Mouse (Mus musculus) right cerebral cortex, postnatal 14 days (tissue): ENCODE measurements around the gene Iqsec3.
A peak's percentile ranks its signal among the peaks of the same experiment; 100 is the strongest.

ENCODE experiments used
- DNase-seq: peaks from one replicate; pipeline ENCODE4 v3.0.0; 2022

Iqsec3 gene

DNA sequence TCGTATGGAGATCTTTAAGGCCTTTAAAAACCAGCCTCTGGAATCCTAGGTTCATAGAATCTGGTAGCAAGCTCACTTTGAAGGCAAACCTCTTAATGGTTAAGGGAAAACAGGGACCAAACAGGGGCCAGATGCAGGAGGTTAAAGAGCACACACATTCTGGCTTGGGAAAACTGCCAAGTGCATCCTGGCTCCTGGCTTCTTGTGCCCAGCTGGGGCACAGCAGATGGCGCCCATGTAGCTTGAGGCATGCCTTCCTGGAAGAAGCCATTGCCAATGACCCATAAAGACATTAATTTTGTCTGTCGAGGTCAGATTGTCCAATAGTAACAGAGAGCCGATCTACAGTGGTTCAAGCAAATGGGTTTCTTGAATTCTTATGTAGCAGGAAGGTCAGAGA lies 109.5 kb downstream of the Iqsec3 start:
- no peak for DNase-seq

DNA sequence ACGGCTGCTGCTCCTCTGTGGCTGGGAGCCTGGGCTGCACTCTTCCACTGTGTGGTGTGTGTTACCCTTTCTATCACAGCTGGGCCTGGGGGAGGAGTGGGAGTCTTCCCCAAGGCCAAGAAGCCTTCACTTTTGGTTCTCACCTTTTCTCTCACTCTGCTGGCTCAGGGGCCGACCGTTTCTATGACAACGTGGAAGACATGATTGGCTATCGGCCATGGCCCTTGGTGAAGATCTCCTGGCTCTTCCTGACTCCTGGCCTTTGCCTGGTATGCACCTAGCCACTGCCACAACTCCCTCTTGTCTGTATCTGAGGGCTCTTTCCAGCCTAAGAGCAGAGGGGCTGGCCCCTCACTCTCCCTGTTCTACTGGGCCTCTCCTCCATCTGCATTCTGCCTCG lies 110.4 kb downstream of the Iqsec3 start:
- DNase-seq = no peak

DNA sequence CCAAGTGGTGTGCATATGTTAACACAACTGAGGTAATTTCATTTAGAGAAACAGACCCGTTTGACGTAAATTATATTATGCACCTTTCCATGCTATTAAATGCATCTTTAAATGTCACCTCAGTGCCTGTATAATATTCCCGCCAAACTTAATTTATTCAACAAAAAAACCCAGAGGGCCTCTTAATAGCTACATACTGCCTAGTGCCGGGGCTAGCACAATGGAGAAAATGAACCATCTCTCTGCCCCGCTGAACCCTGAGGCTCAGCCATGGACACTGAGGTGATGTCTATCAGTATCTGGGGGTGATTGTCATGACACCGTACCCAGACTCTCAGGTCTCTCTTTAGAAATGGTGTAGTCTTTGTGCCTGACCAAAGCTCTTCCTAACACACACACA lies 116.2 kb downstream of the Iqsec3 start:
- DNase-seq = no peak

DNA sequence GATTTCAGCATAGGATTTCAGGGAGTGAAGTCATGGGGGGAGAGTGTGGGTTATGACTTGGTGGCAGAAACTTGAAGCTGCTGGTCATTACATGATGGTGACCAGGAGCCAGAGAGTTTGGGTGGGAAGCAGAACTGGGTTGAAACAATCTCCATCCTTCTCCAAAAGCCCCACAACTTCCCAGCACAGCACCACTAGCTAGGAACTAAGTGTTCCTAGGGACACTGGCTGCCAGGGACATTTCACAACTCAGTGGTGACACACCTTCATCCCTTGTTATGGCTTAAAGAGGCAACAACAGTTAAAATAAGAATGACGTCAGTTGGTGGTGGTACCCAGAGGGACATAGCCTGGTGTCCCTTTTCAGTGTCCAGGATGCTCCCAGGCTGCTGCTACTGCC lies 117.4 kb downstream of the Iqsec3 start:
- no peak for DNase-seq

DNA sequence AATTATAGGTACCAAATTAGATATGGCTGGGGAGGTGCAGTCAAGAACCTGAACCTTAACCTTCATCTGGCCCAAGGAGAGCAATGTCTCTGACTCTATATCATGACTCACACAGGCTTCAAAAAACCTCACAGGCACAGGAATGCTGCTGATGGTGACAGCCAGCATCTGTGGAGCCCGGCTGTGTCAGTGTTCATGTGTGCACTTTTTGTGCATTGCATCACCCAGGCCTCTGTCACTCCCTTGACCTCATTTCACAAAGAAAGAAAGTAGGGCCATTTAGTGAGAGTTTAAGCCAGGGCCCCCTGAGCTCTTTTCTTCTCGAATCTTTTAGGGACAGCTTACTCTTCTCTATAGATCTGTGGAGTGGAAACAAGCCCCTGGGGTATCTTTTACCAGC lies 121.2 kb downstream of the Iqsec3 start:
- DNase-seq = no peak

DNA sequence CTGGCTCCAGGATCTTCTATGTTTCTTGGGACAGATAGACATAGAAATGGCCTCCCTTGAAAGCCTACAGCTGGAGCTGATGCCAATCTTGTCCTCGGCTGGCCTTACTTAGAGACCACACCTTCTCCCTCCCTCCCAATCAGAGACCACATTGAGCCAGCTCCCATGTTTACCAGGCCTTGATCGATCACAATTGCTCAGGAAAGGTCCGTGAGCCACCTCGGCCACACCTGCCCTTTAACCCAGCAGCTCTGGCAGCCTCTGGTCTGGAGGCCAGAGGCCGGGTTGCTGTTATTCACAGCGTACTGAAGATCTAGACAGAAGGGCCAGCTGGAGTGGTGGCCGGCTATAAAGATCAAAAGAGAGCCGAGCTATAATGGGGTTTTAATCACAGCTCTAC lies 127.0 kb downstream of the Iqsec3 start:
- DNase-seq = no peak

DNA sequence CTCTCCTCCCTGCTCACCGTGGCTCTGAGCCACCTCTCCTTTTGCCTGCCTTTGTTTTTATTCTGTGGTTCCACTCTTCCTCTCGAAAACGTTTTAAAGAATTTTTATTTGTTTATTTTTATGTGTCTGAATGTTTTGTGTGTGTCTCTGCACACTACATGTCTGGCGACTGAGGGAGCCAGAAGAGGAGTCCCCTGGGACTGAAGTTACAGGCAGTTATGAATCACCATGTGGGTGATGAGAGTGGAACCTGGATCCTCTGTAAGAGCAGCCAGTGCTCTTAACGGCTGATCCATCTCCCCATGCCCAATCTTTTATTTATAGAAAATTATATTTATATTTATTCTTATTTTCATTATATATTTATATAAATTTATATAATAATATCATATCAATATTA lies 129.1 kb downstream of the Iqsec3 start:
- no peak for DNase-seq

DNA sequence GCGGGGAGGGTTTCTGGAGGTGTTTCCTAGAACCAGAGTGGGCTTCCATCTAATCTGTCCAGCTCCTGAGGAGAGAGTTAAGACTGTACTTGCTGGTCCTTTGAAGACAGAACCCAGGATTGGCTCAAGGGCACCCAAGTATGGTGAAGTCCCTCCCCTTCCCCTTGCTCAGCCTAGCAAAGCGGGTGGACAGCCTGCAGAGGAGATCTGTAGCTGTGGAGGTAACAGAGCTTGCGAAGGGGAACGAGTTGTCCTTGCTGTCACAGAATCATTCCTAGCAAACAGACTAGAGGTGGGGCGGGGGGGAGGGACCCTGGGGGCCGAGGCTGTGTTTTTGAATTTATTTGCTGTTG lies 129.7 kb downstream of the Iqsec3 start:
- no peak for DNase-seq

DNA sequence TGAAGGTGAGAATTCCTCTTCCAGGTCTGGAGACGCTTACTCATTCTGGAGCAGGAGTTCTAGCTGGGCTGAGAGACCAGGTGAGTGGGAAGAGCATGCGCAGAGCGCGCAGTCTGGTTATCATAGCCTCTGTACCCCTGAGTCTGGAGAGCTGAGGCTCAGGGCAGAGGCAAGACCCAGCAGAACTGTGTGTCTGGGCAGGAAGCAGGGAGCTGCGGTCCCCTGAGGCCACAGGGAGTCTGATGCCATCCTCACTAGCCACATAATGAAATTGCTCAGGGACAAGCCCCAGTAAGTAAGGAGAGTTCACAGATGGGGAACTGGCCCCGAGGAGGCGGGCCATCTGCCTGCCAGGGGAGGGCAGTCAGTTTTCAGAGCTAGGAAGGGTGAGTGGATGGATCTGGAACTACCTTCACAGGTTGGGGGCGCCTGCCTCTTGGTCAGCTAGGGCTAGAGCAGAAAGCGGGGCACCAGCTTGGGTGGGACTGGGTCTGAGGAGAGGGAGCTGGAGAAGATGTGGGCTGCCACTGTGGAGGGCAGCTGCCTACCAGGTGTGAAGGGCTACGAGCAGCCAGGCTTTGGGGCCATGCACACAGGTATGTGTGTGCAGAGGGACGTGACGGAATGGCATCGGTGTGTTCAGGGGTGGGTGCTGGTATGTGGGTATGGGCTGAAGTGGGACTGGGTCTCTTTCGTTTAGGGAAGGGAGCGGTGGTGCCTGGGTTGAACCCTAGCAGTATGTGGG lies 130.3 kb downstream of the Iqsec3 start, which contains the start of gene Slc6a12:
Gene Slc6a12, plus strand, starts transcription at position 51 of the 745 bp plus-strand sequence.
- DNase-seq = no peak

DNA sequence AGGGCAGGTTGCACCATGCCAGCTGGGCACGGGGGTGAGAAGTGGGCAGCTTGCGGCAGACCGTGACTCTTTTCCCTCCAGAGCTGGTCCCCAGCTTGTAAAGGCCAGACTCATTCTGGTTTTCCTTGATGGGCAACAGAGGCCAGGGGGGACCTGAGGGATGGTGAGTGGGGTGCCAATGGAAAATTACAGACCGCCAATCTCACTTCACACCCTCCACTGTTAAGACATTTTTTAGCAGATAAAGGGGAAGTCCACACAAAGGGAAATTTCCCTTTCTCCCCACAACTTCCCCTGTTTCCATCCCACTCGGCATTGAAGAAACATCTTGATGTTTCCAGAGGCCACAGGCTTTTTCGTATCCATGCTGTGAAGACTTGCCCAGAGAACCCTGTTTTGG lies 131.8 kb downstream of the Iqsec3 start:
- no peak for DNase-seq

DNA sequence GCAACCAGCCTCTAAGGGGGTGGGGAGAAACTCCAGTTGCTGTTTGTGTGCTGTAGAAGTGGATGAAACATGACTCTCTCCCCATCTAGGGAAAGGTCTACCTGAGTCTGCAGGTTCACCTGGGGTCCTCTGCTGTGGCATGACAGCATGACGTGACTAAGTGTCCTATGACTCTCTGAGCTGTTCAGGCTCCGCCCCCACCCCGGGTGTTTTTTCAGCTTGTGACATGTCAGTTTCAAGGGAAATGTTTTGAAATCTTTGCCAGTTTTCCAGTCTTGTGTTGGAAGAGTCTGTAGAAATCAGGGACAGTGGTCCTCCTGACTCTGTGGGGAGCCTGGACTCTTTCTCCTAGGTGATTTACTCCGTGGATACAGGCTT lies 135.0 kb downstream of the Iqsec3 start:
- no peak for DNase-seq

DNA sequence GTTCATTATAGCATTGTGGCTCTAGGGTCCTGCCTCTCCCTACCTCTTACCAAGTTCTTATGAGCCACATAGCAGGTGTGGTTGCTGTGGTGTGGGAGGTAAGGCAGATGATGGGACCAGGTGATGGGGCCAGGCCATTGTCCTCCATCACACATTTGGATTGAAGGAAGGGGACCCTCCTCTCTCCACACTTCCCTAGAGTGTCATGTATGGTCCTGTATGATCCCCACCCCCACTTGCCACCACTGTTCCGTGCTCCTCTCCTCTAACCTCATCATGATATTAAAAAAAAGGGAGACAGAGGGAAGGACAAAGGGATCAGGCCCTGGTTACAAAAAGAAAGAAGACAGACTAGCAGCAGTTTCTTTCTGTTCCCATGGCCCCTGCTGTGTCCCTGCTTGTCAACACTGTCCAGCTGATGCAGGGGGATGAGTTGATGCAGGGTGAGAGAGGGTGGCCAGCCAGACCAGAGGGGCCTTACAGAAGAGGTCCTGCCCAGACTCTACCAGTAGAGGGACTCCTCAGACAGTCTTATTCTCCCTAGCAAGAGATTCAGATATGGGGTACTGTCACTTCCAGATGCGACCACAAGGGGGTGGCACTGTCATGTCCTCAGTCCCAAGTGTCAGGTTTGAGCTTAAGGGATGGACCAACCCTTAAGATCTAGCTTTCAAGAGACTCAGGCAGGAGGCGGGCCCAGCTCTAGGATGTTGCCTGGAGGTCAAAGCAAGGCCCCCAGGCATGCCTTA lies 135.5 kb downstream of the Iqsec3 start:
- peak; percentile 82 for DNase-seq

DNA sequence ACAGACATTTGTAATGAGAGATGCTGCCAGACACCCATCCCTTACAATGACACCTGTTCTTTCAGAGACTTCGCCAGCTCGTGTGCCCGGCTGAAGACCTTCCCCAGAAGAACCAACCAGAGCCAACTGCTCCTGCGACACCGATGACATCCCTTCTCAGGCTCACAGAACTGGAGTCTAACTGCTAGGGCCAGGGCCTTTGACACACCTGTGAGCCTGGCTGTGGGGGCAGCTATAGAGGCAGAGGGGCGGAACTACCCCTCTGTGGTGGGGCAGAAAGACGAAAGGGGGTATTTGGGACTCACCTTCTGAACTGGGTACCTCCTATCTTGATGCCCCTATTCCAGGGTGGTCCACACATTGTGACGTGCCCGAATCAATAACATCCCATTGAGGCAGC lies 136.2 kb downstream of the Iqsec3 start:
- DNase-seq = no peak

DNA sequence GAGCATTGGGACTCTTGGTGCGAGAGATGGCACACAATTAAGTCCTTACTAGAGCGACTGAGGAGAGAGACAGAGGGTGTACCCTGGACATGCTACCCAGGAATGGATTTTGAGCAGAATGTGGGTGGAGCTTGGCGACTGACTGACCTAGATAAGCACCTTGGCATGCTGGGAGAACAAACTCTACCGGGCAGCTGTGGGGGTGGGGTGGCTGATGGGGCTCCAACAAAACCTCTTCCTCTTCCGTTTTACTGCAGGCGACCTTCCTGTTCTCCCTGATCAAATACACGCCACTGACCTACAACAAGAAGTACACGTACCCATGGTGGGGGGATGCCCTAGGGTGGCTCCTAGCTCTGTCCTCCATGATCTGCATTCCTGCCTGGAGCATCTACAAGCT lies 136.9 kb downstream of the Iqsec3 start:
- no peak for DNase-seq

DNA sequence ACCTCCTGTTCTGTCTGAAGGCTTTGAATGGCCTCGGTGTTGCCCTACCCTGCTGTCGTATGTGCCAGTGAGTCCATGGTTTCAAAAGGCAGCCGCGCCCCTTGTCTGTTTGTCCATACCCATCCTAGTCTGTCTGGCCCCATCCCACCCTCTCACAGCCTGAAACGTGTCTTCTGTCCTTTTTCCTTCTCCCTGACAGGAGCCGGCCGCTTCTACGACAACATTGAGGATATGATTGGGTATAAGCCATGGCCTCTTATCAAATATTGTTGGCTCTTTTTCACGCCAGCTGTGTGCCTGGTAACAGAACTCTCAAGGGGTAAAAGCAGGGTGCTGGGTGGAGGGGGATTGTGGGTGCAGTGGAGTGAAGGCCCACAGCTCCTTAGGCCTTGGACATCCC lies 137.6 kb downstream of the Iqsec3 start:
- DNase-seq = no peak

DNA sequence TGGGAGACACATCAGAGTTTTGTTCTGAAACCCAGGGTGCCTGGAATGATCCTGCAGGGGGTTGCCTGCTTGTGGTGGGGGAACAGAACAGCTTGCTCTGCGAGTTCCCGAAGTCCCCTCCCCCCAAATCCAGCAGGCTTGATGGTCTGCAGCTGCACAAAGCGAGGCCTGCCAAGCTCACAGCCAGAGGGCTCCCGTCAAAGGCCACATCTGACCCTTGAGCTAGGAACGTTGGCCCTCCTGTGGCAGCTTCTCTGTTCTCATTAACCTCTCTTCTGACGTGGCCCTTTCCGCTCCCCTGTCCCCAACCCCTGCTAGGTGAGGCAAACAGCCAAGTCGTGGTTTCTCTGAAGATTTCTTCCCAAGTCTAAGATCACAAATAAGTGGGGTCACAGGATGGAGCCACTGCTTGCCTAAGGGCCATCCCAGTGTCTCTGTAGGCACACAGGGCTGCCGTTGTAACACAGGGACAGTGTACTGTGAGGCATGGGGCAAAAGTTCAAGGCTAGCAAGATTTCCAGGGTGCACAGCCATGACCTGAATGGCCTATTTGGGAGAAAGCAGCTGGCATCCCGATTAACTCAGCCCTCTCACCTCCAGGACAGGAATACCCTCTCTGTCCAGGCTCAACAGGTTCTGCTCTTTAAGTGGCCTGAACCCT lies 143.5 kb downstream of the Iqsec3 start:
- DNase-seq = no peak

DNA sequence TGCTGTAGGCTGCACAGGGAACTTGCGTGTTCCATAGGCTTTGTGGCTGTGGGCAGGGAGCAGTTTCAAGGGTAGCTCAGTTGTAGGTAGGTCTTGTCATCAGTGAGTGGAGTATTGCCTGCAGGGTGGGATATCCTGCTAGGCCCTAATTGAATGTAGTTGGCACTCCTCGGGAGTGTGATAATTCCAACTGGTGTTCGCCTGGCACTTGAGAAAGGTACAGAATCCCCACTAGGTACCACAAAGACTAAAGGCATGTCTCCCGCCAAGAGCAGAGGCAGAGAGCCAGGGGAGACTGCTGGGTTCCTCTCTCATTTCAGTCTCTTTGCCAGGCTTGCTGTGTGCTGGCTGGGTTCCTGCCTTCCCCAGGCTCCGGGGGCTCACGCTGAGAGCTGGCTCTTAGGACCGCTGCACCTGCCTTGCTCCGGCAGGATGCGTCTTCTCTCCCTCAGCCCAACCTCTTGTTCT lies 145.0 kb downstream of the Iqsec3 start:
- peak; percentile 32 for DNase-seq

DNA sequence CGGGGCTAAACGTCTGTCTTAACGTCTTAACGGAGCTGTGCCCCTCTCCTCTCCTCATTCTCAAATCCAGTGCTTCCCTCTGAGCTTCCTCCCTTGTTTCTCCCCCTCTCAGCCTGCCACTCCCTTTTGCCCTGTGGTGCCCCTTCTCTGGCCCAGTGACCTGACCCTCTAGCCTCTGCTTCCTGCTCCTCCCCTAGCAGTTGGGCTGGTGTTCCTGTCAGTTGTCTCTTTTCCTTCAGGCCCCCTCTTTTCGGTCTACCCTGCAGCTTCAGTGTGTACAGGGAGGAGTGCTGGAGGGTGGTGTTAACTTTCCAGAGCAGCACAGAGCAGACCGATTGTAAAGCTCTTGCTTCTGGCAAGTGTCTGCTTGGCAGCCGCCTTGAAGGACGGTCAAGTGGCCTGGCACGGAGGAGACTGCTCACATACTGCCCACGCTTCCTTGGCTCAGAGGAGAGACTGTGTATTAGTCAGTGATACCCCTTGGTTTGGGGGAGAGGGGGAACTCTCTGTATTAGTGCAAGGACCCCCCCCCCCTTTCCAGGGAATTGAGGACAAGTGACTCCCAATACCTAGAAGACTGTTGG lies 146.9 kb downstream of the Iqsec3 start:
- DNase-seq = no peak

DNA sequence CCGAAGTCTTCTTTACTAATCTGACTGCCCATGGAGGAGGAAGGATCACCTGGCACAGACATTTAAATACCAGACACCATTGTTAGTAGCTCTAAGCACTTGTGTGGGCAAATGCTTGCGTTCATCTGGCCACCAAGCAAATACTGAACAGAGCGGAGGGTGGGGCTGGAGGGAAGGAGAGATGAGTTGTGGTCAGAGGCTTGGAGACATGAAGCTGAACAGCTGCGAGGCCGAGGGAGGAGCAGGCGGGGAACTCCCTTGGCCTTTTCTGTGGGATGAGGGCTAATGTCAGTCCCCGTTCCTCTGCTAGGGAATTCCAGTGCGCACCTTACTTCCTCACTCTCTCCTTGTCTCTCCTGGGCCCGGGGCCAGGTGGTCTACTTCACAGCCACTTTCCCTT lies 147.7 kb downstream of the Iqsec3 start:
- no peak for DNase-seq

DNA sequence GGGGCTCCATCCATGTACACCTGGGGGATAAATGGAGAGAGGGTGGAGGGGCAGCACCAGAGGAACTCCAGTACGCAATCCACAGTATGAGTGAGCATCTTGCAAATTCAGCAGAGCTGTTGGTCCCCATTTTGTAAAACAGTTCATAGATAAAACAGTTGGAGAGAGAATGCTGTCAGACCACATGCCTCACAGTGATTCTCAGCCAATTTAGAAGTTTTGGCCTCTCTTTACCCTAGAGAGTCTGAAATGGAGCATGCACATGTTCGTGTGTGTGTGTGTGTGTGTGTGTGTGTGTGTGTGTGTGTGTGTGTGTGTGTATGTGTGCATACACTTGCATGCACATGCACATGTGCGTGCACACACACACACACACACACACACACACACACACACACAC lies 148.2 kb downstream of the Iqsec3 start:
- DNase-seq = no peak
